8 mouse cellular contexts compared by ENCODE assay signal in genomic region chr14:21993251-21994060, GRCm38 (mm10). TPM values are rescaled to one million over a fixed set of nuclear protein-coding genes. Genes with fewer than 3 reads are reported as not detected.
A peak's percentile ranks its signal among the peaks of the same experiment; 100 is the strongest.
DNase-seq lines count a peak whose midpoint lies in the region; ATAC-seq and TF ChIP-seq lines count a peak whose summit lies in the region.

No protein-coding gene starts in this region.

- peak; percentile 31 for DNase-seq in ovary, postnatal 36 days (ENCODE audit: low spot score)
- no peak for DNase-seq in ovary, adult 18-20 months (ENCODE audit: low spot score)
- DNase-seq in kidney, adult 11 months: peak; percentile 71
- peak; percentile 60 for DNase-seq in lung, embryonic 14.5 days
- DNase-seq in stomach, postnatal 0 days (ENCODE audit: low spot score): peak; percentile 53
- no peak for DNase-seq in cerebellum, adult 11-12 months
- DNase-seq in cerebellum, adult 2 months: no peak

- no peak for TF ChIP-seq CTCF in lung, embryonic 14.5 days (IDR thresholded peaks at IDR 0.05; ENCODE audit: low read depth)
- TF ChIP-seq CTCF in stomach, postnatal 0 days (IDR thresholded peaks at IDR 0.05; ENCODE audit: low read depth): no peak
- no peak for TF ChIP-seq CTCF in cerebellum, adult 2 months (IDR thresholded peaks at IDR 0.05; ENCODE audit: borderline replicate concordance, insufficient read depth, low read depth, low read length)

- peak overlapping the region; percentile 77 for H3K4me2 ChIP-seq in embryonic facial prominence, embryonic 13.5 days
- peak overlapping the region; percentile 97 for H3K4me2 ChIP-seq in lung, embryonic 14.5 days
- H3K4me2 ChIP-seq in stomach, postnatal 0 days (replicated peaks; ENCODE audit: low read depth): peak overlapping the region; percentile 80

- H3K36me3 ChIP-seq in embryonic facial prominence, embryonic 13.5 days: no peaks in the 10 kb centered on the region
- no peaks in the 10 kb centered on the region for H3K36me3 ChIP-seq in lung, embryonic 14.5 days (ENCODE audit: insufficient read depth)
- H3K36me3 ChIP-seq in stomach, postnatal 0 days (ENCODE audit: control insufficient read depth, insufficient read depth, low read length): no peaks in the 10 kb centered on the region

- H3K4me3 ChIP-seq in embryonic facial prominence, embryonic 13.5 days: peak overlapping the region; percentile 52
- peak overlapping the region; percentile 60 for H3K4me3 ChIP-seq in lung, embryonic 14.5 days (ENCODE audit: low read depth, low read length)
- peak overlapping the region; percentile 75 for H3K4me3 ChIP-seq in stomach, postnatal 0 days (ENCODE audit: low read depth, low read length)
- no peak overlapping the region for H3K4me3 ChIP-seq in cerebellum, adult 2 months (replicated peaks; ENCODE audit: insufficient read depth, low read depth, low read length)

- H3K4me1 ChIP-seq in embryonic facial prominence, embryonic 13.5 days: peaks cover 52% of the 10 kb centered on the region
- peaks cover 13% of the 10 kb centered on the region for H3K4me1 ChIP-seq in lung, embryonic 14.5 days (ENCODE audit: insufficient read depth)
- H3K4me1 ChIP-seq in stomach, postnatal 0 days (replicated peaks; ENCODE audit: control insufficient read depth, insufficient read depth): no peaks in the 10 kb centered on the region; the same call in 1 of the 2 replicates
- no peaks in the 10 kb centered on the region for H3K4me1 ChIP-seq in cerebellum, adult 2 months (ENCODE audit: control insufficient read depth, insufficient read depth, low read length)

- WGBS in embryonic facial prominence, embryonic 13.5 days: 16% methylated on average over 14 of the region's 14 CpGs
- WGBS in lung, embryonic 14.5 days: 39% methylated on average over 14 of the region's 14 CpGs
- 38% methylated on average over 14 of the region's 14 CpGs for WGBS in stomach, postnatal 0 days
- WGBS in cerebellum, adult 2 months: 59% methylated on average over 14 of the region's 14 CpGs

- TF ChIP-seq POLR2A in cerebellum, adult 2 months (IDR thresholded peaks at IDR 0.05; ENCODE audit: borderline replicate concordance, insufficient read depth, low read length): no peak

- H3K9ac ChIP-seq in embryonic facial prominence, embryonic 13.5 days: peak overlapping the region; percentile 69
- H3K9ac ChIP-seq in lung, embryonic 14.5 days: peak overlapping the region; percentile 32; the same call in 1 of the 2 replicates
- peak overlapping the region; percentile 60 for H3K9ac ChIP-seq in stomach, postnatal 0 days (ENCODE audit: low read length)

- no peaks in the 10 kb centered on the region for H3K9me3 ChIP-seq in embryonic facial prominence, embryonic 13.5 days
- no peaks in the 10 kb centered on the region for H3K9me3 ChIP-seq in lung, embryonic 14.5 days (ENCODE audit: low read depth, low read length)
- no peaks in the 10 kb centered on the region for H3K9me3 ChIP-seq in stomach, postnatal 0 days (ENCODE audit: control insufficient read depth, low read length)

- peaks cover 80% of the 10 kb centered on the region for H3K27me3 ChIP-seq in embryonic facial prominence, embryonic 13.5 days
- H3K27me3 ChIP-seq in lung, embryonic 14.5 days (ENCODE audit: insufficient read depth, low read length): no peaks in the 10 kb centered on the region
- no peaks in the 10 kb centered on the region for H3K27me3 ChIP-seq in stomach, postnatal 0 days (ENCODE audit: control insufficient read depth, insufficient read depth, low read length)
- peaks cover 2% of the 10 kb centered on the region; the same call in 1 of the 2 replicates for H3K27me3 ChIP-seq in cerebellum, adult 2 months (ENCODE audit: control insufficient read depth, insufficient read depth, low read length)

- no peak for ATAC-seq in embryonic facial prominence, embryonic 13.5 days (ENCODE audit: insufficient number of reproducible peaks, insufficient read depth, low FRiP score, low TSS enrichment, low read depth)
- ATAC-seq in lung, embryonic 14.5 days (ENCODE audit: insufficient read depth): no peak
- no peak for ATAC-seq in stomach, postnatal 0 days (ENCODE audit: low FRiP score, low TSS enrichment)

- no peak for TF ChIP-seq EP300 in stomach, postnatal 0 days (optimal IDR thresholded peaks at IDR 0.05)

- H3K27ac ChIP-seq in embryonic facial prominence, embryonic 13.5 days: peak overlapping the region; percentile 70
- H3K27ac ChIP-seq in lung, embryonic 14.5 days (ENCODE audit: low read depth): no peak overlapping the region
- peak overlapping the region; percentile 89 for H3K27ac ChIP-seq in stomach, postnatal 0 days (replicated peaks)
- H3K27ac ChIP-seq in cerebellum, adult 2 months (ENCODE audit: insufficient read depth, low read length): no peak overlapping the region

RNA-seq across cellular contexts. Expression of gene Zfp503, which starts 4.1 kb away (rescaled TPM):
- 25.9 and 30.5 TPM in 2 replicates for polyA plus RNA-seq in embryonic facial prominence, embryonic 13.5 days (2015; fragmentation: Nextera tagmentation; extraction: Ambion mirVana)
- 20.4 and 22.0 TPM in 2 replicates for polyA plus RNA-seq in lung, embryonic 14.5 days (2014; fragmentation: Nextera tagmentation; extraction: Ambion mirVana)
- 10.0 and 11.3 TPM in 2 replicates for polyA plus RNA-seq in stomach, postnatal 0 days (2015; fragmentation: Nextera tagmentation; extraction: Ambion mirVana)
- polyA plus RNA-seq in cerebellum, adult 2 months (2012; rRNA removed): 4.0 and 4.4 TPM in 2 replicates

RNA-seq across cellular contexts. Expression of gene Lrmda, which starts 26.1 kb away (rescaled TPM):
- 0.52 and 1.2 TPM in 2 replicates for polyA plus RNA-seq in embryonic facial prominence, embryonic 13.5 days (2015; fragmentation: Nextera tagmentation; extraction: Ambion mirVana)
- 0.35 and 1.1 TPM in 2 replicates for polyA plus RNA-seq in lung, embryonic 14.5 days (2014; fragmentation: Nextera tagmentation; extraction: Ambion mirVana)
- 0.39 and 0.46 TPM in 2 replicates for polyA plus RNA-seq in stomach, postnatal 0 days (2015; fragmentation: Nextera tagmentation; extraction: Ambion mirVana)
- 0.57 and 0.65 TPM in 2 replicates for polyA plus RNA-seq in cerebellum, adult 2 months (2012; rRNA removed)

Comparison
In these comparisons a context has a peak if more than half of its experiments do, and no peak if none do; other contexts are left out.
1. DNase-seq: peak in ovary, postnatal 36 days (single experiment), kidney, adult 11 months (single experiment), lung, embryonic 14.5 days (single experiment) and stomach, postnatal 0 days (single experiment); none in ovary, adult 18-20 months (single experiment), cerebellum, adult 11-12 months (single experiment) and cerebellum, adult 2 months (0 of 2).
2. H3K27ac ChIP-seq: peak in embryonic facial prominence, embryonic 13.5 days (single experiment) and stomach, postnatal 0 days (single experiment); none in lung, embryonic 14.5 days (single experiment) and cerebellum, adult 2 months (single experiment).
3. Peak in every context shown above with its lines, with median percentiles within 50 percentile points of each other: H3K4me2 ChIP-seq and H3K9ac ChIP-seq.